Mouse (Mus musculus): ENCODE measurements around the gene Pars2. TPM values are rescaled to one million over a fixed set of nuclear protein-coding genes. Genes with fewer than 3 reads are reported as not detected.

The Pars2 gene
- total RNA-seq, 2 experiments from 2014 or later = 3.2 to 4.9 TPM

DNA sequence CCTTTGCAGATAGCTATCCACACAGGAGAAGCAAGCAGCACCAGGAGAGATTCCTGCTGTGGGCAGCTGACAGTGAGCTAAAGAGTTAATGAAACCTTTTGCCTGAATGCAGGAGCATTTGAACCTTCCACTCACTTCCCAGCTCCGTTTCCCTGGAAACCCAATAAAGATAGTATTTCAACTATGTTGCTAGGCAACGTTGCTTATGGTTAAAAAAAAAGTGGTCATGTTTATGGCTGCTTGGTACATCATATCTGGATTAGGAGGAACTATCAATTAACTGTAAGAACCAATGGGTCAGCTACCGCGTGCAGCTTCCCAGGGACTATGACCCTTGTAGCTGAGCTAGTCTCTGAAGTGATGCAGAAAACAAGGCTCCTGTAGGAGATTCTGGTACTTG, 49.9 kb downstream of the Pars2 start:
- no peak for DNase-seq (ENCODE audit: low spot score in 2 of 2)

DNA sequence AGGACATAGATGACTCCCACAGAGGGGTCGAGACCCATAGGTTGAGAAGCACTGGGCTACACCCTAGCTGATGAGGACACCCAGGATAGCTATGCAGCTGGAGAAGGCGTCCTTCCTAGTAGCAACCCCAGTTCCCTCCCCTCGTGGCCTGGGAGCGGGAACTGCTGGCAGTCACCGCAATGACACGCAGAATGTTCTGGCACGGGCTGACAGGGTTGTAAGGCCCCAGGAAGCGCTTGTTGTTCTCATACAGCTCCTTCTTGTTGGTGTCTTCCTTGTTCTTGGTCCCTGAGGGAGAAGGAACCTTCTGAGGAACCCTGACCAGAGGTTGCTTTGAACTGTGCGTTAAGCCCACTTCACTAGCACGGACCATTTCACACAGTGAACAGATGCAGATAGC, 53.1 kb downstream of the Pars2 start:
- no peak for DNase-seq (ENCODE audit: low spot score in 2 of 2)

GRCm38 (mm10) chr4:106704416-106704815, 53.5 kb downstream of the Pars2 start:
- DNase-seq (ENCODE audit: low spot score in 2 of 2) = no peak

Other genes starting within 250 kb of the Pars2 start
- not detected for gene Pcsk9, start 186.7 kb upstream of the Pars2 start, total RNA-seq (2021)
- gene Bsnd, start 158.8 kb upstream of the Pars2 start, total RNA-seq (2021) = not detected
- gene Dhcr24, start 90.0 kb upstream of the Pars2 start, total RNA-seq (2021) = 100 to 1,000 TPM in 1 of 2 experiments, 10 to 100 TPM in 1; 44.3 to 281 TPM
- not detected for gene Lexm, start 33.8 kb upstream of the Pars2 start, total RNA-seq (2021)
- under 1 TPM in 1 of 2 experiments, not detected in 1; 0.10 TPM for gene Ttc22, start 28.6 kb upstream of the Pars2 start, total RNA-seq (2021)
- gene Ttc4, start 27.9 kb downstream of the Pars2 start, total RNA-seq (2021) = 10 to 100 TPM; 21.9 to 22.1 TPM
- 1 to 10 TPM; 1.5 to 1.7 TPM for gene Mroh7, start 79.9 kb downstream of the Pars2 start, total RNA-seq (2021)
- under 1 TPM; 0.20 to 0.26 TPM for gene Fam151a, start 82.8 kb downstream of the Pars2 start, total RNA-seq (2021)
- gene Acot11, start 153.9 kb downstream of the Pars2 start, total RNA-seq (2021) = 100 to 1,000 TPM in 1 of 2 experiments, 10 to 100 TPM in 1; 99.8 to 239 TPM